Mouse (Mus musculus) A20 (cell line): ENCODE results near the gene Txn1.

Experiments
- DNase-seq: peaks from one replicate; pipeline ENCODE4 v3.0.0-alpha.2; 2011; ENCODE audit warnings: low read depth, low spot score

Txn1 gene

DNA sequence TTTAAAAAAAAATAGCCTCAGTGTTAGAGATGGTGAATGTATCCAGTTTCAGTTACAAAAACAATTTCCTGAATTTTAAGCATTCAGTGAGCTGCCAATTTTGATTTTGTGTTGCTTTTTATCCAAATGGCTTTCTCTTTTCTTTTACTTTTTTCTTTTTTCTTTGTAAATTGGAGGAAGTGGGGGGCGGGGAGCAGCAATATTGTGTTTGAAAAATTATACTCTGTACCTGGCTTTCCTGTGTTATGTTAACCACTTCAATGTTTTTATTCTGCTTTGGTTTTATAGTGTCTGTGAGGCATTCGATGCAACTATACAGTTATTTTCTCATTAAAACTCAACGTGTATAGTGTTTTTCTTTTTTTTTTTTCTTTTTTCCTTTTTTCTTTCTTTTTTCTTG, 59.6 kb downstream of the Txn1 start:
- no peak for DNase-seq

DNA sequence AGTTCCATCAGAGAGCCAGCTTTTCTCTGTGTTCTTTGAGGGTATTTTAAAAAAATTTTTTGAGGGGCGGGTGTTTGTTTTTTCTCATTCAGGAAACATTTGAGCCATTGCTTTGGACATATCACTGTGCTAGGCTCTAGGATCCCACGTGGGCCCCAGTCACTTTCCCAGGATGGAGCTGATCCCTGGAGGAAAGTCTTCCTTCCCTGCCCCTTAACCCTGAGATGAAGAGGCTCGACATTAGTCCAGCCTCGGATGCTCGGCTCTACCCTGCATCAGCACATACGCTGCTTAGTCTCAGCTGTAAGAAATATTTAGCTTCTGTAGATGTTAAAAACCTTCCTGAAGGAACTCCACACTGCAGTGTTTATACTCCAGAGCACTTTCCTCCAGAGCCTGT, 60.3 kb downstream of the Txn1 start:
- DNase-seq, result no peak

DNA sequence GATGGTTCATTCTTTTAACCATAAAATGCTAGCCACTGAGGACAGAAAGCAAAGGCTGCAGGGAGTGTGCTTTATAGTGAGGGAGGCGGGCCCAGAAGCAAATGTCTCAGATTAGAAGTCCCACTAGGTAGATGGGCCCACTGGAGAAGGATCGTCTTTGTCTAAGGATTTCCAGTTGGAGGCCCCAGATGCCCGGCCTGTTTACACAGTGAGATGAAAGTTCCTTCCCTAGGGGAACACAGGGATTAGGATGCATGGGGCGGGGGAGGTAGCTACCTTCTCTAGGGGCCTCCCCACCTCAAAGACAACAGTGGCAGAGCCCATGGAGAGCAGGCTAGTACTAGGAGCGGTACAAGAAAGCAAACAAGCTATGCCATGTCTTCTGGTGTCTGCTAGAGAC, 61.1 kb downstream of the Txn1 start:
- DNase-seq, result no peak
